Mouse (Mus musculus) megakaryocyte-erythroid progenitor cell, adult 5-6 weeks (primary cell): ENCODE measurements around the gene F11. TPM values are rescaled to one million over a fixed set of nuclear protein-coding genes. Genes with fewer than 3 reads are reported as not detected.

Source experiments
- ATAC-seq: replicated peaks from 2 replicates; pipeline ENCODE4 v1.8.0; 2016; ENCODE audit warnings: mild to moderate bottlenecking, inconsistent platforms; ENCODE audit not compliant: severe bottlenecking, poor library complexity, low FRiP score, low TSS enrichment
- total RNA-seq, 2 experiments: library from RNA; stranded (forward) in 1 of 2; stranded (reverse) in 1 of 2; fragments of 200-1000, 215-1000 nt in 1 of 2; fragments of >200 nt in 1 of 2; fragmentation: Nextera tagmentation in 1 of 2; gene quantifications; 2 replicates each; pipeline ENCODE4 v1.2.3; 2014 to 2017

Gene F11
- total RNA-seq, 2 experiments from 2014 or later: not detected

- no peak for ATAC-seq
Measured at GRCm38 (mm10) chr8:45253586-45253985, 8.2 kb downstream of the F11 start.

DNA sequence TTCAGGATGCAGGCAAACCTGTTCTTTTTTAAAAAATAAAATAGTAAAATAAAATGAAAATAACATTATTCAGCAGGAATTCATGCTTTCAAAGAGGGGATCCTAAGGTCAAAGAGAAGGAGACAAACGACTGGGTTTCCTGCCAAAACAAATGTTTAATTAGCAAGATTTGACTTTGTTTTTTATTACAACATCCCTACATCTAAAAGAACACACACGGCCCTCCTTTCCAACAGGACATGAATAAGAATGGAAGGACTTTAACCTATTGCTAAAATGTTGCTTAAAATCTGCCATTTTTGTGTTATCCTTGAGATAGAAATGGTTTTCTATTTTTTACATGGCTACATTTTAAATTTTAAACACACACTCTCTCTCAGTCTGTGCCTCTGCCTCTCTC, 8.7 kb downstream of the F11 start:
- no peak for ATAC-seq

- no peak for ATAC-seq
Measured at GRCm38 (mm10) chr8:45246307-45246706, 15.5 kb downstream of the F11 start.

DNA sequence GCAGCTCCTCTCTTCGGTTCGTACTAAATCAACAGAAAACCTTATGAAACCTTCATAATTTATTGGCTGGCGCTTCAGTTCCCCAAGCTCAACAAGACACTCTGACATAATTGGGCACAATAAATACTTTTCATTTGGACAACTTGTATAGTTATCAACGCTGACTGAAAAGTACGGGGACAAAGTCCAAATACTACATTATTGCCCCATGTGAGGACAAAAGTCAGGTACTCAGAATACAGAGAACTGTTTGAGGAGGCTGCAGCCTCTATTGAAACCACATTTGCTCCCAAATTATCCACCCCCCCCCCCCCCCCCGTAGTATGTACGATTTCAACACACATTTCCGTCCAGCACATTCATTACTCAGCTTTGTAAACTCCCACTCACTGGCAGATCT, 22.5 kb downstream of the F11 start:
- ATAC-seq: no peak

DNA sequence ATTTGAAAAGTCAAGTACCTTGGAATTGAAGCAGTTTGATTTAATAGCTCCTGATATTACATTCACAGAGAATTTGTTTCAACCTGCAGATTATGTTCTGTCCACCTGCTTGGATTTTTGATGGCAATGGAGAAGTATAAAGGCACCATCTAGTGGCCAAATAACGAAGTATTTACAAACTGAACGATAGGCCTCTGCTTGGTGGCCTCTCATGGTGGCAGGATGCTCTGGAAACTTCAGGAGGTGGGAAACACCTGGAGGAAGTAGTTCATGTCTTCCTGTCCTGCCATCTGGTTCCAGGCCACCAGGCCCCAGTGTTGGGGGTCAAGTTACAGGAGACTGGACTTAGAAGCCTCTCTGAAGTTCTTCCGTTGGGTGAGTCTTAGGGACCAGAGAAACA, 23.5 kb downstream of the F11 start:
- ATAC-seq: no peak

GRCm38 (mm10) chr8:45236164-45236912, 25.5 kb downstream of the F11 start:
- ATAC-seq: no peak

DNA sequence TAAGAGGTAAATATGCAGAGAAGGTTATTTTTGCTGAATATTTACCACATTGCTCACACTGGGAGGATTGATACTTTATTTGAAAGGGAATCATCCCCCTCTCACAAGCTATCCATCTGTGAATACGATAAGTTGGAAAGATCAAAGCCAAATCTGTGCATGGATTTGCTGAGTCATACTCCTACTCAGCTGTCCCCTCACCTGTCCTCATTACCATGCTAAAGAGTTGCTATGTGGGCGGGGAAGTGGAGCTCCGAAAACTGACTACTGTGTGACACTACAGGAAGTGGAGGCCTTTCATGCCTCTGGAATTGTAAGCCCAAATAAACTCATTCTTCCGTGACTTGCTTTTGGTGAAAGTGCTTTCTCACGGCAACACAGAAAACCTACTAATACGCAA, 26.6 kb downstream of the F11 start:
- no peak for ATAC-seq

GRCm38 (mm10) chr8:45233256-45233655, 28.6 kb downstream of the F11 start:
- ATAC-seq: no peak

GRCm38 (mm10) chr8:45202476-45202875, 59.4 kb downstream of the F11 start:
- ATAC-seq: no peak

- no peak for ATAC-seq
Measured at GRCm38 (mm10) chr8:45201605-45202004, 60.2 kb downstream of the F11 start.

DNA sequence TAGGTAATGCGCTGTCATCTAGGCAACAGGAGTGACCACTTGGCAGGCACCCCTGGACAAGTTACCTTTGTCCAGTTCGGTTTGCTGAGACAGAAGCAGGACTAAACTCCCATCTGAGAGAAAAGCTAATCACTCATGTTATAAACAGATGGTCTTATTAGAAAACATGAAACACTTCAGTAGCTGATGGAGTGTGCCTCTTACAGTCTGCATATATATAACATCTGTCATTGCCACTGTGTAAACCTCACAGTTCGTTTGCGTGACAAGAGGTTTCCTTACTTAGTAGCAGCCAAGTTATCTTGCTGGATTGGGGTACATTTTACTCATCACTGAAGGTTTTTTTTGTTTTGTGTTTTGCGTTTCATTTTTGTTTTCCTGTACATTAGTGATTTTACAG, 64.5 kb downstream of the F11 start:
- ATAC-seq: no peak

DNA sequence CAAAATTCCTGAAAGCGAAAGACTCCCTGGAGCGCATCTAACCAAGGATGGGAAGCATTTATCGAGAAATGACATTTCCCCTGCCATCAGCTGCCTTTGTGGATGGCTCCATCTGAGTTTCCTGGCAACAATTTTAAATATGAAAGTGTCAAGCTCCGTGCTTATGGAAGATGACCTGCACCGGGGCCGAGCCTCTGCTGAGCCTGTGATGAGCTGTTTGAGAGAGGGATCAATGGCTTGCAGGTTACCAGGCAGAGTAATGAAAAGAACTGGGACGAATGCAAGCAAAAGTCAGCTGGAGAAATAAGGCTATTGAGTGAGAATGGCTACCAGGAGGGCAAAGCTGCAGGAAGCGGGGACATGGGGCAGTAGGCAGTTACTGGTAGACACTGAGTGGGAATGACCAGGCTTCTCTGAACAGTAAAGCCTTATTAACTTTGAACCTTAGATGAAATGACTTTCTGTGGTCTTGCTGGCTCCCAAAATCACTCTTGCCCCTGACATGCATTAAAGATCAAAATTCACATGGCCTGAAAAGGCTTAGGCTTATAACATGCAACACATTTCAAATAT, 65.8 kb downstream of the F11 start:
- ATAC-seq: no peak

Other genes starting within 250 kb of the F11 start
- not detected in 2 replicates for gene Mtnr1a, start 192.9 kb downstream of the F11 start, total RNA-seq (2014; fragmentation: Nextera tagmentation)
- gene Mtnr1a, start 192.9 kb downstream of the F11 start, total RNA-seq (2017): not detected in 2 replicates
- 0.25 TPM in 1 of 2 replicates, not detected in the other for gene Klkb1, start 32.8 kb upstream of the F11 start, total RNA-seq (2014; fragmentation: Nextera tagmentation)
- gene Klkb1, start 32.8 kb upstream of the F11 start, total RNA-seq (2017): not detected in 2 replicates
- gene Gm45753, start 46.4 kb upstream of the F11 start, total RNA-seq (2014; fragmentation: Nextera tagmentation): not detected in 2 replicates
- gene Gm45753, start 46.4 kb upstream of the F11 start, total RNA-seq (2017): not detected in 2 replicates
- gene Cyp4v3, start 71.2 kb upstream of the F11 start, total RNA-seq (2014; fragmentation: Nextera tagmentation): 1.5 TPM in 1 of 2 replicates, not detected in the other
- gene Cyp4v3, start 71.2 kb upstream of the F11 start, total RNA-seq (2017): 4.1 and 5.1 TPM in 2 replicates
- not detected in 2 replicates for gene Fam149a, start 120.3 kb upstream of the F11 start, total RNA-seq (2014; fragmentation: Nextera tagmentation)
- not detected in 2 replicates for gene Fam149a, start 120.3 kb upstream of the F11 start, total RNA-seq (2017)
- gene Tlr3, start 149.0 kb upstream of the F11 start, total RNA-seq (2014; fragmentation: Nextera tagmentation): not detected in 2 replicates
- 0.91 and 3.7 TPM in 2 replicates for gene Tlr3, start 149.0 kb upstream of the F11 start, total RNA-seq (2017)
- 0.66 TPM in 1 of 2 replicates, not detected in the other for gene Sorbs2, start 245.8 kb upstream of the F11 start, total RNA-seq (2014; fragmentation: Nextera tagmentation)
- not detected in 2 replicates for gene Sorbs2, start 245.8 kb upstream of the F11 start, total RNA-seq (2017)